Mouse (Mus musculus) layer of hippocampus, adult 18-20 months (tissue): ENCODE data around the gene Nkx6-2. TPM values are rescaled to one million over a fixed set of nuclear protein-coding genes. Genes with fewer than 3 reads are reported as not detected.

Source experiments
- DNase-seq, 2 experiments: peaks; one replicate each; pipeline ENCODE4 v3.0.0; 2022; ENCODE audit warnings: low spot score in 2 of 2
- total RNA-seq, 2 experiments: library from RNA; stranded (reverse); gene quantifications; 2 replicates each; pipeline ENCODE4 v1.2.3; 2021

Gene Nkx6-2
- total RNA-seq, 2 experiments from 2014 or later, result 9.9 to 14.0 TPM

DNA sequence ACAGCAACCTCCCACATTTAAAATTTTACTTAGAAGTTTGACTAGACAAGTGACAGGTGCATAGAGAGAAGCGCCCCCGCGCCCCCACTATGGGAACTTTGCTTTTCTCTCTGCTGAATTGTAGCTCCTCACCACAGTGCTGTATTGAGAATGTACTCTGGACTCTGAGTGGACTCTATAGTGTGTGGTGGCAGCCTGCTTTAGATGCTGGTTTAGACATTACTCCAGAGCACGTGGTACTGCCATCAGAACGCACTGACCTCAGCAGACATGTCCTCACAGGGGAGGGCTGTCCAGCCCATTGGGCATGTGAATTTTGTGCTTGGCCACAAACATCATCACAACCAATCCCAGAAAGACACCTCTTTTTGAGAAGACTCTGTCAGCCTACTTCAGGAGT lies 11.8 kb downstream of the Nkx6-2 start:
- no peak for DNase-seq

GRCm38 (mm10) chr7:139566533-139566932 lies 16.1 kb downstream of the Nkx6-2 start:
- DNase-seq, result no peak

GRCm38 (mm10) chr7:139565998-139566397 lies 16.6 kb downstream of the Nkx6-2 start:
- DNase-seq, result no peak

DNA sequence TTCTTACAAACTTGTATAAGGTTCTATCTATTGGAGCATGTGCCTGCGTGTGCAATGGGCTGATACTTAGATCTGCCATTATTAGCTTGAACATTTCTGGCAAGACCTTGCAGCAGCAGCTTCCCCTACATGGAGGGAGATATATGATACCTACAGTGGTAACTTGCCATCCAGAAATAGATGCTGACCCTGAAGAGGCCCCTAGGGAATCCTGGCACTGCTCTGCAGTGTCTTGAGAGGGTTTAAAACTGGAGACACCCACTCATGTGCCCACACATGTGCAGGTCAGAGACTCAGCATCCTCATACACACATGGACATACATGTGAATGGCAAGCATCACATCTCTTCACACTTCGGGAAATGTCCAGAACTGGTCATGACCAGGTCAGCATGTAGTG lies 18.4 kb downstream of the Nkx6-2 start:
- no peak for DNase-seq

- DNase-seq, result no peak
Observed at GRCm38 (mm10) chr7:139563425-139563824, 19.2 kb downstream of the Nkx6-2 start.

DNA sequence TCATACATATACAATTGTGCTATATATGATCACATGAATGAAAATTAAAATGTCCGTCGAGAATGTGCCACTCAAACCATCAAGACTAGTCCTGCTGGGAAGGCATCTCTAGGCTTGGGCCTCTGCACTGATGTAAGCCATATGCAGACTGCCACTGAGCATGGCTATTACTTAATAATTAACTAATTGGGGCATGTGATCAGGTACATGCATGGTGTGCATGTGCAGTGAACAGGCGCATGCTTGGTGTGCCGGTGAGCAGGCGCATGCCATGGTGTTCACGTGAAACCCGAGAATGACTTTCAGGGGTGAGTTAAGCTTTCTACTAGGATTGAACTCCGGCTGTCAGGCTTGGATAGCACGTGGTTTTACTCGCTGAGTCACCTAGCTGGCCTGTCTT lies 22.9 kb downstream of the Nkx6-2 start:
- no peak for DNase-seq

DNA sequence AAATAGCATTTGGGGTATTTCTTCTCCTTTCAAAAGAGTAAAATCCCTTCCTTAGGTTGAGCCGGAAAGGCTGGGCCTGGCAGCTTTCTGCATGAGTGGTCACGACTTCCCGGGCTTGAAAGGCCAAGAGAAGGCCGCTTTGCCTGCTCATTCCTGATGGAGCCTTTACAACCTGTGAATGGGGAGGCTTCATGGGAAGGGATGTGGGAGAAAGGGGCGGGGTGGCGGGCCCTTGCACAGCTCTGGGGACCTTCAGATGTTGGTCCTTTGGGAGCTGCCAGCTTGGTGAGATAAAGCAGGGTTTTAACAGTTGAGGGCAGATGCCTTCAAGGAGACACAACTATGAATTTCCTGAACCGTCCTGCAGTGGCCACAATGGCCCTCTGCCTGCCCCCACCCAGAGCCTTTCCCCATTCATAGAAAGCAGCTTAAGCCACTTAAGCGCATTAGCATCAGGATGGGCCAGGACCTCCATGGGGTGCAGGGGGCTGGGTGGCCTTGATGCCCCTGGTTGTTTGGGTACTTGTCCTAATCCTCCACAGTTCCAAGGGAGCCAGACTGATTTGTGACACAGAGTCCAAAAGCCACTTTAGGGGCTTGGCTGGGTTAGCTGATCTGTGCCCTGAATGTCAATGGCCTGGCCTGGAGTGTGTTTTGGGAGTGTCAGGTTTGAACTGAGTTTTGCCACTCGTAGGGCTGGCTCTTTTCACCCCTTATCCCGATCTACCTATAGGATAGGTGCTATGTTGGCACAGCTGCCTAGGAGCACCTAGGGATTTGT lies 25.7 kb downstream of the Nkx6-2 start:
- no peak for DNase-seq

DNA sequence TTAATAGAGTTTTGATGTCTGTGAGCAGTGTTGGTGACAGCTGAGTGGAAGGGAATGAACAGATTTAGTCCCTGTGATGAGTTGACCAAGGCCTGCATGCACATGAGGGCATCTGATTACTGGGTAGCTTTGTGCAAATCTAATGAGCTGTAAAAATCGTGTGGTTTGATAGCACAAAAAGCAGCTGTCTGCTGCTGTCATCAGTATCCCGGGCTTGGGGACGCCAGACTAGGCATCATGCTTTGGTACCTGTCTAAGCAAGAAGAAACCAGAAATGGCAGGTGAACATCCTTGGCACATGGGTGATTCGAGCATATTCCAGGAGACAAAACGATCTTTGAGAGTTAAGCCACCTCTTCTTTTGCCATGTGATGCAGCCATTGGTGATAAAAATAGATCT lies 26.3 kb downstream of the Nkx6-2 start:
- no peak for DNase-seq

GRCm38 (mm10) chr7:139551519-139551918 lies 31.1 kb downstream of the Nkx6-2 start:
- DNase-seq, result no peak

DNA sequence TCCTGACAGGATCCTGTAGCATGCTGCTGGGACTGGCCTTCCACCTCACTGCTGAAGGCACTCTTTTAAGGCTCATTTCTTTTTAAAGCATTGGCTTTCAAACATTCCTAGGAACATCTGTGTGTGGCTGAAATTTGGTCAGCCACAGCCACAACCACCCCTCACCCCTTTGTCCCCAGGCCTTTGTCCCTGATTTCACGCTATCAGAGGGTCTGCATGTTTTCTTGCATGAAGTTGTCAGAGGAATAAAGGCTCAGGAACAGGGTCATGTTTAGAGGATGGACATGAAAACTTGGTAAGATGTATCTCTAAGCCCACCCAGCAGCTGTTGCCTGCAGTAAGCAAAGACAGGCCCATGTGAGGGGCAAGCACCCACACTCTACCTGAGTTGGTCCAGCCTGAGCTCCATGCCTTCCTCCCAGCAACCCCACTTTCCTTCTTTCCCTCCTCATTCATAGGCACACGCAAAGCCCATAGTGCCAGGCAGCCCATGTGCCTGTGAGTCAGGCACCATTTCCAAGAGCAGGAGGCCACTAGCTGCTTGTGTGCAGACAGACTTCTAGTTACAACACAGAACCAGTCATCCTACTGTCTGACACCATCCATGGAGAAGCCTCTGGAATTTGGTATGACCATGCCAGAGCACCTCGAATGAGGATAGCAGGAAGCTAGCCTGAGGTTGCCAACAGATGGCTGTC lies 32.4 kb downstream of the Nkx6-2 start:
- no peak for DNase-seq

- no peak for DNase-seq
Observed at GRCm38 (mm10) chr7:139547325-139547724, 35.3 kb downstream of the Nkx6-2 start.

DNA sequence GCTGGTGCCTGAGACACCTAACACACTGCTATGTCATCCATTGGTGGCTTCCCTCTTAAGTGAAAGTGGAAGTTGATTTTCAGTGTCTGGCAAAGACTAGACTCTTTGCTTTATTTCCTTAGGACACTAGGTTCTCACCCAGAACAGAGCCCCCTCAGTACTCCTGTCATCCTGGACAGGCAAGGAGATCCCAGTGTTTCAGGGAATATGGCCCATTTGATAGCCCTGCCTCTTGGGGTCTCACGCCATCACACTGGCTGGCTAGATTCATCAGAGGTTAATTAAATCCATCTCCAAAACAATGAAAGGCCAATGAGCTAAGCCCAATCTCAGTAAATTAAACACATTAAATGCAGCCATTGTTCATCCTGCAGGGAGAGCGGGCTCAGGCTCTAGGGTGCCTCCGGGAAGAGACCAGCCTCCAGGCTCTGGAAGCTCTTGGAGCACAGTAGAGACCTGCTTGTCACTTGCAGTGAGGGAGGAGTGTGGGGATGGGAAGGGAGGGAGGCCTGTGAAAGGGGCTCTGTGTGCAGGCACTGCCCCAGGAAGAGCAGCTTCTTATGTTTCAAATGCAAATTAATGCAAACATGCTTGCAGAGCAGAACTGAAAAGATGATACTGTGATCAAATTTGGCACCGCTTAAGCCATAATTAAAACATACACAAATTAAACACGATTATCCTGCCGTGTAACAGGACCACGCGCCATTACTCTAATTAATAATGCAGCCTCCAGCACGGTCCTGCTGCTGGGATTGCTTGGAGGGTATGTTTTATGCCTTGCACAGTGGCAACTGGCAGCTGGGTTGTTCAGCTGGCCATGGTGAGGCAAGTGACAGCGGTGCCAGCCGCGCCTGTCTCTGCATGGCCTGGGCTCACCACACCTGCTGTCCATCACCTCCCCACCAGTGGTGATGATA lies 37.6 kb downstream of the Nkx6-2 start:
- DNase-seq, result peak in 1 of 2 experiments; percentile 53

- DNase-seq, result no peak
Observed at GRCm38 (mm10) chr7:139541422-139541821, 41.2 kb downstream of the Nkx6-2 start.

GRCm38 (mm10) chr7:139540601-139541000 lies 42.0 kb downstream of the Nkx6-2 start:
- DNase-seq, result no peak

GRCm38 (mm10) chr7:139538541-139538940 lies 44.1 kb downstream of the Nkx6-2 start:
- peak in 1 of 2 experiments; percentile 38 for DNase-seq

- no peak for DNase-seq
Observed at GRCm38 (mm10) chr7:139537831-139538230, 44.8 kb downstream of the Nkx6-2 start.

DNA sequence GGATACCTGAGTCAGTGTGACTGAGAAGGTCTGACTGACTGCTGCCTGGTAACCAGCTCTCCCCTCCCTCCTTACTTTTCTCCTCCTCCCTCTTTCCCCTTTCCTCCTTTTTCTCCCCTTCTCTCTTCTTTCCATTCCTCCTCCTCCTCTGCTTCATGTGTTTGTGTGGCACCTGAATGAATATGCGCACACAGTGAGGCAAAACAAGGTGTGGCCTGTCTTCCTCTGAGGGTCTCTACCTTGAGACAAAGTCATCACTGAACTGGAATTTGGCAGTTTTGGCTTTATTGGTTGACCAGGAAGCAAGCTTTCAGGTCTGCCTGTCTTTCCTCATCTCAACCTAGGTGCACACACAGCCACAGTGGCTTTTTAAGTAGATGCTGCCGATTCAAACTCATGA lies 45.8 kb downstream of the Nkx6-2 start:
- no peak for DNase-seq

DNA sequence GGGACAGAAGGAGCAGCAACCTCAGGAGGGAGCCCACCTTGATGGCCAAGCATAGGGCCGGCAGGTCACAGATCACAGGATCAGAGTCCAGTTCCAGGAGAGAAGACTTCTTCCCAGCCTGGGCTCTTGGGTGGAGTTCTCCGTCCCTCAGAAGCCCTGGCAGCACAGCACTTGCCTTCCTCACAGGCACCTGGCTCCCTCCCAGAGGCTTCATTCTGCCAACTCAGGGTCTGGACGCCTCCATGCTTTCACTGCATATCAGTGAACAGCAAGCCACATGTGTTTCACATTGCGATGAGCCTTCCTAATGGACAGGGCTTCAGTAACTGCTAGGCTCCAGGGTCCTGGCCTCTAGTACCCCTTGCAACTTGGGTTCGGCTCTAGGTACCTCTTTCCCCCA lies 46.3 kb downstream of the Nkx6-2 start:
- no peak for DNase-seq

- no peak for DNase-seq
Observed at GRCm38 (mm10) chr7:139531428-139531801, 51.2 kb downstream of the Nkx6-2 start.

DNA sequence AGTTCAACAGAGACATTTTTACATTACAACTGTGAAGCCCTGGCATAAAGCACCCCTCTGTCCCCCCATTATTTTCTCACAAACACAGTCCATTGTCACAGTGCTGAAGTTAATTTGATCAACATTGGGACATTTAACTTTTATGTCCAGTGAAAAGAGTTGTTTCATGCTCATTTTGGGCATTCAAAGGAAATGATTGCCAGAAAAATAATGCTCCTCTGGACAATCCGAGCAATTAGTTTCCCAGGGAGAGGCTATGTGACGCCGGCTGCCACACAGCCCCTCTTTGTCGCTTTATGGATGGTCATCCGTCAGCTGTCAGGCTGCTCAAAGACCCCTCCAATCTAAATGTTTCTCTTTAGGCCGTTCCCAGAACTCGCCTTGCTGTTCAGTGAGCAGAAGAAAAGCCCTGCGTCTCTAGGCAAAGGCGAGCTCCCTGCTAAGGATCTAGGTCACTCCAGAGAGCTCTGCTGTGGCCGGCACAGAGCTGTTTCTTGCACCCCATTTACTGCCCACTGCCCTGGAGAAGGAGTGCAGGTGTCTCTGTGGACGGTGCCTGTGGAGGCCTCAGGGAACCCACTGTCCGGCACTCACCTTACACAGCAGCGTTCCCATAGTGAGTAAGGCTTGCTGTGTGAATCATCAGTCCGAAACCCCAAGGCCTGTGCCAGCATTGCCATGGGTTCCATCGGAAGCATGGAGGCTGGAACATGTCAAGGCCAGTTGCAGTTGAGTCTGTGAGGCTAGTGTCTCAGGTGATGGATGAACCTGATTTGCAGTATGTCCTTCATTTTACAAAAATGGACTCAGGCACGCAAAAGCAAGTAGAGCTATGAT lies 51.8 kb downstream of the Nkx6-2 start:
- no peak for DNase-seq
